Mouse (Mus musculus) lung, adult 2 months (tissue): Measurements from ENCODE around the gene Robo2.

Source experiments
- CTCF ChIP-seq: fragments of 200-500 bp; IDR thresholded peaks from 2 replicates; pipeline ENCODE4 v1.5.1; 2011; ENCODE audit warnings: mild to moderate bottlenecking, low read length, control low read depth; ENCODE audit not compliant: insufficient read depth
- POLR2A ChIP-seq: fragments of 200-500 bp; IDR thresholded peaks from 2 replicates; pipeline ENCODE4 v1.6.1; 2011; ENCODE audit warnings: low read depth, mild to moderate bottlenecking, control low read depth, low read length, borderline replicate concordance; ENCODE audit errors: extremely low read depth

GRCm38 (mm10) chr16:74070628-74071027 lies 341.0 kb downstream of the Robo2 start:
- TF ChIP-seq CTCF (no peak), POLR2A (no peak)
